Mouse (Mus musculus): ENCODE results near the gene Rab14.

- TF ChIP-seq TAL1 (conservative IDR thresholded peaks at IDR 0.05; ENCODE audit: low read depth, low read length) (no peak), CTCF (IDR thresholded peaks at IDR 0.05; ENCODE audit: low read depth, low read length) (no peak), GATA1 (IDR thresholded peaks at IDR 0.05; ENCODE audit: borderline replicate concordance, low read length) (no peak), POLR2AphosphoS5 (IDR thresholded peaks at IDR 0.05; ENCODE audit: insufficient replicate concordance, low read depth, low read length) (no peak), GATA2 (IDR thresholded peaks at IDR 0.05; ENCODE audit: borderline replicate concordance, low read depth, low read length) (no peak)
Observed at GRCm38 (mm10) chr2:35158358-35158757, 42.6 kb downstream of the Rab14 start.

Measured in G1E (cell line).